Mouse (Mus musculus): ENCODE measurements around the gene Cpa2. TPM values are rescaled to one million over a fixed set of nuclear protein-coding genes. Genes with fewer than 3 reads are reported as not detected.

Cpa2 gene
- polyA plus RNA-seq, 1 experiment = not detected

DNA sequence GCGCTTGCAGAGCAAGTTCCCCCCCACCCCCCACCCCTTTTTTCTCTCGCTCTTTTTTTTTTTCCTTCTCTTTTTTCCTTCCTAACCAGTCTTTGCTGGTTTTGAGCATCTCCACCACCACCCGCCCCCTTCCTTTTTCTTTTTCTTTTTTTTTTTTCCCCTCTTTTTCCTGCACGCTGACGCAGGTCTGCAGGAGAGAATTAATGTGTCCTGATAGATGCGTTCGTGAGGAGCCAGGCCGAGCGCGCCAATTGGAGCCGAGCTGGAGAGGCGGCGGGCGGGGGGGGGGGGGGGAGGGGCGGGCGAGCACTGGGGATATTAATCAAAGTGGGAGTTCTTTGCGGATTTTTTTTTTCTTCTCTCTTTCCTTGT lies 5.9 kb downstream of the Cpa2 start:
- Histone ChIP-seq H3K4me1 (replicated peaks; ENCODE audit: control insufficient read depth, insufficient read depth, low read length) (no peaks in the 10 kb centered on the region; the same call in 1 of the 2 replicates), H3K4me3 (ENCODE audit: control insufficient read depth, insufficient read depth, low read length) (peak overlapping the region; percentile 0; the same call in 1 of the 2 replicates), H3K36me3 (ENCODE audit: control insufficient read depth, insufficient read depth, low read length) (no peaks in the 10 kb centered on the region), H3K27me3 (ENCODE audit: control insufficient read depth, insufficient read depth, low read length) (no peaks in the 10 kb centered on the region), H3K27ac (ENCODE audit: control insufficient read depth, insufficient read depth, low read length) (no peak overlapping the region)
- DNase-seq = no peak
- TF ChIP-seq POLR2A (IDR thresholded peaks at IDR 0.05; ENCODE audit: control insufficient read depth, extremely low read depth, insufficient read depth, low read length, poor library complexity) (no peak), CTCF (IDR thresholded peaks at IDR 0.05; ENCODE audit: borderline replicate concordance, control insufficient read depth, extremely low read depth, insufficient read depth, low read length, poor library complexity) (no peak)
- WGBS = 6% methylated on average over 11 of the region's 17 CpGs

- no peak overlapping the region for H3K4me3 ChIP-seq (ENCODE audit: control insufficient read depth, insufficient read depth, low read length)
- H3K27me3 ChIP-seq (ENCODE audit: control insufficient read depth, insufficient read depth, low read length) = no peaks in the 10 kb centered on the region
- no peak overlapping the region for H3K27ac ChIP-seq (ENCODE audit: control insufficient read depth, insufficient read depth, low read length)
- no peak for DNase-seq
- TF ChIP-seq CTCF (IDR thresholded peaks at IDR 0.05; ENCODE audit: borderline replicate concordance, control insufficient read depth, extremely low read depth, insufficient read depth, low read length, poor library complexity) = no peak
- no peak for TF ChIP-seq POLR2A (IDR thresholded peaks at IDR 0.05; ENCODE audit: control insufficient read depth, extremely low read depth, insufficient read depth, low read length, poor library complexity)
- WGBS = 78% methylated on average over 9 of the region's 9 CpGs
- H3K4me1 ChIP-seq (replicated peaks; ENCODE audit: control insufficient read depth, insufficient read depth, low read length) = no peaks in the 10 kb centered on the region; the same call in 1 of the 2 replicates
- H3K36me3 ChIP-seq (ENCODE audit: control insufficient read depth, insufficient read depth, low read length) = no peaks in the 10 kb centered on the region
These were observed 6.4 kb downstream of the Cpa2 start for GRCm38 (mm10) chr6:30547656-30548306.

DNA sequence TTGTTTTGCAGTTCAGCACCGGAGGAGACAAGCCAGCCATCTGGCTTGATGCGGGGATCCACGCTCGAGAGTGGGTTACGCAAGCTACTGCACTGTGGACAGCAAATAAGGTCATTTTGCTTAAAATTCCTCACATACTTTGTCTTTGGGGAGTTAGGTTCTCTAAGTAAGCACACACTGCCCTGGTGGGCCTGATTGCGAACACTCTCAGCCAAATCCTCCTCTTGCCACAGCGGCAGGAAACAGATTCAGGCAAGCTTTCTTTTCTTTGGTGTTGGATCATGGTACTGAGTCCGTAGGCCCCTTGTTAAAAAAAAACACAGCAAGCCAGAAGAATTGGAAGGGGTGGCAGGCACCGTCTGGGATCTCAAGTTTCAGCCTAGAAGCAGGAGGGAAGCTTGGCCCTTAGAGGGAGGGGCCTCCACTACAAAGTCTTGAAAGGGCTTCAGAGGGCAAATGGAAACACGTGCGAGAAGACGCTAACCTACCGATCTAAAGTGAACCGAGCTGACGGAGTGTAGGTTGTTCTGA lies 7.9 kb downstream of the Cpa2 start:
- H3K27ac ChIP-seq (ENCODE audit: control insufficient read depth, insufficient read depth, low read length) = no peak overlapping the region
- WGBS = 86% methylated on average over 15 of the region's 15 CpGs
- no peaks in the 10 kb centered on the region for H3K36me3 ChIP-seq (ENCODE audit: control insufficient read depth, insufficient read depth, low read length)
- no peaks in the 10 kb centered on the region for H3K27me3 ChIP-seq (ENCODE audit: control insufficient read depth, insufficient read depth, low read length)
- H3K4me1 ChIP-seq (replicated peaks; ENCODE audit: control insufficient read depth, insufficient read depth, low read length) = no peaks in the 10 kb centered on the region; the same call in 1 of the 2 replicates
- no peak overlapping the region for H3K4me3 ChIP-seq (ENCODE audit: control insufficient read depth, insufficient read depth, low read length)
- TF ChIP-seq CTCF (IDR thresholded peaks at IDR 0.05; ENCODE audit: borderline replicate concordance, control insufficient read depth, extremely low read depth, insufficient read depth, low read length, poor library complexity) = no peak
- no peak for TF ChIP-seq POLR2A (IDR thresholded peaks at IDR 0.05; ENCODE audit: control insufficient read depth, extremely low read depth, insufficient read depth, low read length, poor library complexity)
- no peak for DNase-seq

DNA sequence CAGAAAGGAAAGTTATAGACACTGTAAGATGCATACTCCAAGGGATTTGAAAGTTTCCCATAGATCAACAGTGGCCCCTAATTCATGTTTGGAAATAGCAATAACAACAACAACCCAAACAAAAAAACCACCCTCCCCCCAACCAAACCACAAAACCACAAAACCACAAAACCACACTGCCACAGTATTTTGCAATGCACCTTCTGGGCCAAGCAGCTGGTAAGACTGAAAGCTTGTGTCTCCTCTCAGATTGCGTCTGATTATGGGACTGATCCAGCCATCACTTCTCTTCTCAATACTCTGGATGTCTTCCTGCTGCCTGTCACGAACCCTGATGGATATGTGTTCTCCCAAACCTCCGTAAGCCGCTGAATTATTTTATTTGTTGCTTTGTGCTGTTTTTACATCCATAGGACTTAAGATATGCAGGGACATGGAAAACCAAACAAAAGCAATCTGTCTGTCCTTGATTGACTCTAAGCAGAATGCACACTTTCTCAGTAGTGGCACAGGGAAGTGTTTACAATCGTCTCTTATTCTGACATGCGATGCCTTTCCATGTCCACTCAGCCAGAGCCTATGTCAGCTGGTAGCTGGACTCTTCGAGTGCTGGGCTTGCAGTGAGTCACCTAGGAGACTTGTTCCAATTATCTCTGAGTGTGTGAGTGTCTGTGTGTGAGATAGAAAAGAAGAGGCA lies 9.3 kb downstream of the Cpa2 start:
- no peaks in the 10 kb centered on the region for H3K36me3 ChIP-seq (ENCODE audit: control insufficient read depth, insufficient read depth, low read length)
- 72% methylated on average over 7 of the region's 7 CpGs for WGBS
- no peaks in the 10 kb centered on the region; the same call in 1 of the 2 replicates for H3K4me1 ChIP-seq (replicated peaks; ENCODE audit: control insufficient read depth, insufficient read depth, low read length)
- H3K4me3 ChIP-seq (ENCODE audit: control insufficient read depth, insufficient read depth, low read length) = no peak overlapping the region
- no peak for DNase-seq
- no peak overlapping the region for H3K27ac ChIP-seq (ENCODE audit: control insufficient read depth, insufficient read depth, low read length)
- TF ChIP-seq POLR2A (IDR thresholded peaks at IDR 0.05; ENCODE audit: control insufficient read depth, extremely low read depth, insufficient read depth, low read length, poor library complexity) (no peak), CTCF (IDR thresholded peaks at IDR 0.05; ENCODE audit: borderline replicate concordance, control insufficient read depth, extremely low read depth, insufficient read depth, low read length, poor library complexity) (no peak)
- H3K27me3 ChIP-seq (ENCODE audit: control insufficient read depth, insufficient read depth, low read length) = no peaks in the 10 kb centered on the region

- DNase-seq = no peak
- Histone ChIP-seq H3K4me1 (replicated peaks; ENCODE audit: control insufficient read depth, insufficient read depth, low read length) (no peaks in the 10 kb centered on the region; the same call in 1 of the 2 replicates), H3K27ac (ENCODE audit: control insufficient read depth, insufficient read depth, low read length) (no peak overlapping the region), H3K4me3 (ENCODE audit: control insufficient read depth, insufficient read depth, low read length) (no peak overlapping the region), H3K36me3 (ENCODE audit: control insufficient read depth, insufficient read depth, low read length) (no peaks in the 10 kb centered on the region), H3K27me3 (ENCODE audit: control insufficient read depth, insufficient read depth, low read length) (no peaks in the 10 kb centered on the region)
- TF ChIP-seq POLR2A (IDR thresholded peaks at IDR 0.05; ENCODE audit: control insufficient read depth, extremely low read depth, insufficient read depth, low read length, poor library complexity) (no peak), CTCF (IDR thresholded peaks at IDR 0.05; ENCODE audit: borderline replicate concordance, control insufficient read depth, extremely low read depth, insufficient read depth, low read length, poor library complexity) (no peak)
These were observed 9.8 kb downstream of the Cpa2 start for GRCm38 (mm10) chr6:30551193-30551515.

DNA sequence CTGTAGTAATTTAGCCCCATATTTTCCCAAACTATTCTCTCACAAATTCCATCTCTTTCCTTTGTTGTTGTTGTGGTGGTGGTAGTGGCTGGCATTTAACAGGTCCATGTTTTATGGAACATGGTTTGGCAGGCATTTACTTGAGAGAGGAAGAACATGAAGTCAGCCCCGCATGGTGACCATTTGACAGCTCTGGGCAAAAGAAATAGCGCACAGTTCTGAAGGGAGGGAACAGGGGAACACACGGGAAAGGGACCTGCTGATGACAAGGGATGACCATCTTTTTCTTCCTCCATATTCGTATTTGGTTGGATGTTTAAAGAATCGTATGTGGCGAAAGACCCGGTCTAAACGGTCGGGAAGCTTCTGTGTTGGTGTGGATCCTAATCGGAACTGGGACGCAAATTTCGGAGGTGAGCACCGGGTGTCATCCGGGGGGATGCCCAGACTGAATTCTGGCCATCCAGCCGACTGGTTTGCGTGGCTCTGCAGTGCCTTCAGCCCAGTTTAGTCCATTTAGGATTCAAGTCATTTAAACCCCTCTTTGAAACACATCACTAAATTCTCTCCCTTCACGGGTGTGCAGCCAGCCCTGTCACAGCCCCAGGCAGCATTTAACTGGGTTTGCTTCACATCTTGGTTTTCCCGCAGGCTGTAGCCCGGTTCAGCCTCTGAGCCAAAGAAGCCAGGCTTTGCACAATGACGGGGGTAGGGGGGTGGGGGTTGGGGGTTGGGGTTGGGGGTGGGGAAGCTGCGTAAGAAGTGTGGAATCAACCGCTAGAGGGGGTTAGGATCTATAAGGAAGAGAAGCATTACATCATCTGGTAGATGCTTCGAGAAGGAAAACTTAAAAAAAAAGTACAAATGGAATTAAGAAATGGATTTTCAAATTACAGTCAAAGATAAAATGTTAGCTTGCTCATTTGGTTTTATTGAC lies 10.5 kb downstream of the Cpa2 start:
- H3K27ac ChIP-seq (ENCODE audit: control insufficient read depth, insufficient read depth, low read length) = no peak overlapping the region
- no peak overlapping the region for H3K4me3 ChIP-seq (ENCODE audit: control insufficient read depth, insufficient read depth, low read length)
- H3K27me3 ChIP-seq (ENCODE audit: control insufficient read depth, insufficient read depth, low read length) = no peaks in the 10 kb centered on the region
- no peak for DNase-seq
- no peaks in the 10 kb centered on the region; the same call in 1 of the 2 replicates for H3K4me1 ChIP-seq (replicated peaks; ENCODE audit: control insufficient read depth, insufficient read depth, low read length)
- H3K36me3 ChIP-seq (ENCODE audit: control insufficient read depth, insufficient read depth, low read length) = no peaks in the 10 kb centered on the region
- 53% methylated on average over 23 of the region's 23 CpGs for WGBS
- TF ChIP-seq POLR2A (IDR thresholded peaks at IDR 0.05; ENCODE audit: control insufficient read depth, extremely low read depth, insufficient read depth, low read length, poor library complexity) (no peak), CTCF (IDR thresholded peaks at IDR 0.05; ENCODE audit: borderline replicate concordance, control insufficient read depth, extremely low read depth, insufficient read depth, low read length, poor library complexity) (no peak)

Measured in thymus, adult 2 months (tissue).